Mouse (Mus musculus) erythroblast, embryonic 14.5 days (primary cell): ENCODE data around the gene Pde4d.

Source experiments
- GATA1 ChIP-seq: IDR thresholded peaks from 2 replicates; pipeline ENCODE4 v1.6.1; 2012; ENCODE audit warnings: low read length, inconsistent platforms, mixed read lengths
- TAL1 ChIP-seq: IDR thresholded peaks from 3 replicates; pipeline ENCODE4 v1.6.1; 2012; ENCODE audit warnings: low read length, inconsistent platforms, mixed read lengths

- TF ChIP-seq GATA1 = no peak
- no peak for TF ChIP-seq TAL1
Measured at GRCm38 (mm10) chr13:108437424-108437823, 12.3 kb upstream of the Pde4d start.
